Mouse (Mus musculus): ENCODE data around the gene Tspo.

- no peak for TF ChIP-seq CTCF (IDR thresholded peaks at IDR 0.05; ENCODE audit: insufficient read depth, low read depth, low read length)
- no peak for TF ChIP-seq POLR2A (IDR thresholded peaks at IDR 0.05; ENCODE audit: insufficient read depth, low read depth, low read length)
Measured at GRCm38 (mm10) chr15:83563327-83563856, at the start of gene Tspo, which contains the start of gene Mcat.
